Mouse (Mus musculus) neural tube, embryonic 12.5 days (tissue): Measurements from ENCODE around the gene Htatip2. TPM values are rescaled to one million over a fixed set of nuclear protein-coding genes. Genes with fewer than 3 reads are reported as not detected.

ENCODE experiments used
- ATAC-seq: fragments of 200-750 bp; cut with Nextera tagmentation; 2 replicates; pipeline ENCODE4 v1.8.0; 2017; ENCODE audit warnings: low read depth, mild to moderate bottlenecking, moderate TSS enrichment, moderate library complexity; ENCODE audit not compliant: low FRiP score
- H3K27ac ChIP-seq: fragments of 300-500 bp; sonication (generic); 2 replicates; pipeline ENCODE4 v1.5.1; 2016
- H3K27me3 ChIP-seq: fragments of 300-500 bp; sonication (generic); replicated peaks from 2 replicates; pipeline ENCODE4 v1.6.1; 2016; ENCODE audit warnings: mild to moderate bottlenecking
- H3K36me3 ChIP-seq: fragments of 300-500 bp; sonication (generic); 2 replicates; pipeline ENCODE4 v1.6.1; 2016; ENCODE audit warnings: mild to moderate bottlenecking
- H3K4me1 ChIP-seq: fragments of 300-500 bp; sonication (generic); 2 replicates; pipeline ENCODE4 v1.6.1; 2016
- H3K4me2 ChIP-seq: fragments of 300-500 bp; sonication (generic); replicated peaks from 2 replicates; pipeline ENCODE4 v1.6.1; 2016; ENCODE audit warnings: mild to moderate bottlenecking
- H3K4me3 ChIP-seq: fragments of 300-500 bp; sonication (generic); 2 replicates; pipeline ENCODE4 v1.5.1; 2016
- H3K9ac ChIP-seq: fragments of 300-500 bp; sonication (generic); 2 replicates; pipeline ENCODE4 v1.6.1; 2016; ENCODE audit warnings: mild to moderate bottlenecking
- H3K9me3 ChIP-seq: fragments of 300-500 bp; sonication (generic); 2 replicates; pipeline ENCODE4 v1.6.1; 2016; ENCODE audit warnings: mild to moderate bottlenecking
- WGBS: fragments of 180-500 bp; shearing (Covaris S2); methylation state at CpG from one replicate; pipeline ENCODE4 v1.1.7; 2016; 5-methylcytosine and 5-hydroxymethylcytosine counted together
- polyA plus RNA-seq: library from polyadenylated mRNA; unstranded; fragments of >200 nt; fragmentation: Nextera tagmentation; extraction: Ambion mirVana; gene quantifications from 2 replicates; pipeline ENCODE4 v1.2.1, GENCODE M21; 2016

Htatip2 gene
- polyA plus RNA-seq, 1 experiment from 2014 or later = 4.9 TPM

GRCm38 (mm10) chr7:49794304-49794703 is 35.4 kb downstream of the Htatip2 start:
- Histone ChIP-seq H3K27ac (no peak overlapping the region), H3K9me3 (no peaks in the 10 kb centered on the region), H3K9ac (no peak overlapping the region), H3K36me3 (peaks cover 22% of the 10 kb centered on the region; the same call in 1 of the 2 replicates), H3K4me2 (no peak overlapping the region), H3K4me3 (no peak overlapping the region), H3K27me3 (no peaks in the 10 kb centered on the region), H3K4me1 (no peaks in the 10 kb centered on the region)
- 88% methylated on average over 2 of the region's 2 CpGs for WGBS
- ATAC-seq = no peak

DNA sequence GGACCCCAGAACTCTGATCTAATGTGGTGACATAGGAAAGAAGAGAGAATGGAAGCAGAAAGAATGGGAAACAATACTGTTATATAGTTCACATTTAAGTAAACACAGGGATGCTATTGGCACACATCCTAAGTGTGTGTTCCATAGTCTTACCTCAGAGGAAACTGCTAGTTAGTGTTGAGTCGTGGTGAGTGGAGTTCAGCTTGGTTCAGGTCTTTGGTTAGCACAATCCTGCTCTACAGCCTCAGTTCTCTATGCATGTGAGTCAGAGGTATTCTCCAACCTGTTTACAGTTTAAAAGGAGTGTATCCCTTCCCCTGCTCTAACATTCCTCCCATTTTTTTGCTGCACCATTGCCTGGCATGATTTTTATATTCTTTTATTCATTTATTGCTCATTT is 38.3 kb downstream of the Htatip2 start:
- 84% methylated on average over 1 of the region's 1 CpGs for WGBS
- H3K27ac ChIP-seq = no peak overlapping the region
- H3K27me3 ChIP-seq = no peaks in the 10 kb centered on the region
- no peaks in the 10 kb centered on the region for H3K4me1 ChIP-seq
- H3K4me2 ChIP-seq = no peak overlapping the region
- H3K4me3 ChIP-seq = no peak overlapping the region
- ATAC-seq = no peak
- no peaks in the 10 kb centered on the region for H3K9me3 ChIP-seq
- no peak overlapping the region for H3K9ac ChIP-seq
- H3K36me3 ChIP-seq = peaks cover 24% of the 10 kb centered on the region; the same call in 1 of the 2 replicates

DNA sequence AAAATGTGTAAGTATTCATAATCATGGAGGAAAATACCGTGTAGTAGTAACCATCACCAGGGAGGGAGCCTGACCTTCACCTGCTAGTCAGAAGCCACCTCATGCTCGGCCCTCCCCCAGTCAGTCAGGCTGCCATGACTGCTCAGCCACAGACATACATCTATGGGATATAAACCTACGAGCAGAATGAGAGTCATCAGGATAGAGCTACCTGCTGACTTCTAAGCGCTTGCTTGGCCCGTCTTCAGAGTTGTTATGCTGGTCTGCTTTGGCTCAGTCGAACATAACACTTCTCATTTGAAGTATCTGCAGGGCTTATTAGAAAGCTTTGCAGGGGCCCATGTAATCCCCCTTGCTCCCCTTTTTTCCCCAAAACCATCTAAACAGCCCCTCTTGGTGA is 44.6 kb downstream of the Htatip2 start:
- H3K4me2 ChIP-seq = no peak overlapping the region
- H3K27ac ChIP-seq = no peak overlapping the region
- no peak overlapping the region for H3K9ac ChIP-seq
- H3K9me3 ChIP-seq = no peaks in the 10 kb centered on the region
- H3K4me3 ChIP-seq = no peak overlapping the region
- H3K36me3 ChIP-seq = peaks cover 11% of the 10 kb centered on the region; the same call in 1 of the 2 replicates
- H3K4me1 ChIP-seq = no peaks in the 10 kb centered on the region
- no peak for ATAC-seq
- H3K27me3 ChIP-seq = no peaks in the 10 kb centered on the region
- WGBS = 90% methylated on average over 6 of the region's 6 CpGs

GRCm38 (mm10) chr7:49804638-49805165 is 45.8 kb downstream of the Htatip2 start:
- Histone ChIP-seq H3K4me3 (no peak overlapping the region), H3K9me3 (no peaks in the 10 kb centered on the region), H3K9ac (no peak overlapping the region), H3K27ac (no peak overlapping the region), H3K36me3 (peaks cover 11% of the 10 kb centered on the region; the same call in 1 of the 2 replicates), H3K4me2 (no peak overlapping the region), H3K27me3 (no peaks in the 10 kb centered on the region), H3K4me1 (no peaks in the 10 kb centered on the region)
- WGBS = 80% methylated on average over 5 of the region's 5 CpGs
- no peak for ATAC-seq

- no peak overlapping the region for H3K27ac ChIP-seq
- no peak overlapping the region for H3K9ac ChIP-seq
- H3K36me3 ChIP-seq = 0 out of 2 replicates have a peak, but pooled peaks cover 7% of the 10 kb centered on the region
- no peak overlapping the region for H3K4me3 ChIP-seq
- no peaks in the 10 kb centered on the region for H3K9me3 ChIP-seq
- no peak for ATAC-seq
- WGBS = 53% methylated on average over 3 of the region's 3 CpGs
- H3K4me1 ChIP-seq = no peaks in the 10 kb centered on the region
- no peak overlapping the region for H3K4me2 ChIP-seq
- H3K27me3 ChIP-seq = no peaks in the 10 kb centered on the region
These were observed 46.7 kb downstream of the Htatip2 start for GRCm38 (mm10) chr7:49805618-49806017.

GRCm38 (mm10) chr7:49807093-49807682 is 48.3 kb downstream of the Htatip2 start:
- 87% methylated on average over 9 of the region's 9 CpGs for WGBS
- H3K9ac ChIP-seq = no peak overlapping the region
- no peak for ATAC-seq
- H3K27me3 ChIP-seq = no peaks in the 10 kb centered on the region
- no peak overlapping the region for H3K4me2 ChIP-seq
- H3K4me3 ChIP-seq = no peak overlapping the region
- H3K9me3 ChIP-seq = no peaks in the 10 kb centered on the region
- H3K27ac ChIP-seq = no peak overlapping the region
- no peaks in the 10 kb centered on the region for H3K36me3 ChIP-seq
- H3K4me1 ChIP-seq = no peaks in the 10 kb centered on the region

DNA sequence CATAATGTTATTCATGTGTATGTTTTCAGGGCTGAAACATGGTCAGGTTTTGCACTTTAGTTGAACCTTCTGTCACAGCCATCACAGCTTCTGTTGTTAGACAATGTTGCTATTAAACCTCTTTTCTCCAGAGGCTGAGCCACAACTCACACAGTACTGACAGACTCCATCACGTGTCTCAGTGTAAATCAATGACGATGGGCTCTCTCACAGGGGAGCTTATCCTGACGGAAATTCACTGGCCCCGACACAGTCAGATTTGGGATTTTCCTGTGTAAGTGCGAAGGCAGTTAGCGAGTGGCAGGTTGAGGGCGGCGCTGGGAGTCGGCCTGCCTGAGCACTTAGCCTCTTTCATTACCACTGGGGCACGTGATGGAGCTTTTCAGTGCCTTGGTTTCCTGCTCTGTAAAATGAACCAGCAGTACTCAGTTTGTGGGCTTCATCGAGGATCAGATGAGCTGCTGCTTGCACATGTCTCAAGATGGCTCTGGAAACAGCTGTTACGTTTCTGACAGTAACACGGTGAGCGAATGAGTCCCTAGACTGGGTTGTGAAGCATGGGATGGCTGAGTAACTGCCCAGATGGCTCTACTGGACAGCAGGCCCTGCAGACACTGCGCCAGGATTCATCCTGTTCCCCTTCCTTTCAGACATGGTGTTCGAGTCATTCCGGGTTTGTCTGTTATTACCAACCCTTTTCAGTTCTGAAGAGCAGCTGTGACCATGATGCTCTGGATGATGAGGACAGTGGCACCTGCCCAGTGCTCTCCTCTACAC is 49.1 kb downstream of the Htatip2 start:
- Histone ChIP-seq H3K4me3 (no peak overlapping the region), H3K27me3 (no peaks in the 10 kb centered on the region), H3K4me2 (no peak overlapping the region), H3K9ac (no peak overlapping the region), H3K36me3 (no peaks in the 10 kb centered on the region), H3K4me1 (no peaks in the 10 kb centered on the region), H3K27ac (no peak overlapping the region), H3K9me3 (no peaks in the 10 kb centered on the region)
- WGBS = 72% methylated on average over 17 of the region's 17 CpGs
- ATAC-seq = peak; percentile 70; the same call in 1 of the 2 replicates

GRCm38 (mm10) chr7:49809100-49809499 is 50.2 kb downstream of the Htatip2 start:
- Histone ChIP-seq H3K27ac (no peak overlapping the region), H3K4me2 (no peak overlapping the region), H3K4me1 (no peaks in the 10 kb centered on the region), H3K9ac (no peak overlapping the region), H3K27me3 (no peaks in the 10 kb centered on the region), H3K36me3 (no peaks in the 10 kb centered on the region), H3K4me3 (no peak overlapping the region), H3K9me3 (no peaks in the 10 kb centered on the region)
- no peak for ATAC-seq
- WGBS = 92% methylated on average over 6 of the region's 6 CpGs

- no peak for ATAC-seq
- Histone ChIP-seq H3K4me2 (no peak overlapping the region), H3K9me3 (no peaks in the 10 kb centered on the region), H3K4me1 (no peaks in the 10 kb centered on the region), H3K27me3 (no peaks in the 10 kb centered on the region), H3K4me3 (no peak overlapping the region), H3K27ac (no peak overlapping the region), H3K9ac (no peak overlapping the region), H3K36me3 (no peaks in the 10 kb centered on the region)
- WGBS = 61% methylated on average over 3 of the region's 3 CpGs
These were observed 50.6 kb downstream of the Htatip2 start for GRCm38 (mm10) chr7:49809562-49809961.

DNA sequence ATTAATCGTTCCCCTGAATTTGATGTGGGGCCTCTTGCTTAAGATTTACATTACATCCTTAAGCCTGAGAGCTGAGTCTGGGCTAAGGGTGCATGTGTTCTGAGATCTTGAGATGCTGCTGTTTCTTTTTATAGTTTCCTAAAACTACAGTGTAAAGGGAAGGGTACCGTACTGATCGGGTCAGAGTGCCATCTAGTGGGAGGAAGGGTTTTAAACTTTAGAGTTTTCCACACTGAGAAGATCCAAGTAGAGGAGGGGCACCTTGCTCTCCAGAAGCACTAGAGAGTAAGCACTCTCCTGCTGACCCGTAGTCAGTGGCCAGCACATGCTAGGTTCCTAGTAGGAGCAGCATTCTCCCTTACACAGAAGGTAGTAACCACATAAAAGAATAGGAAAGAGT is 52.4 kb downstream of the Htatip2 start:
- H3K9me3 ChIP-seq = no peaks in the 10 kb centered on the region
- H3K4me2 ChIP-seq = no peak overlapping the region
- H3K4me1 ChIP-seq = no peaks in the 10 kb centered on the region
- no peak overlapping the region for H3K27ac ChIP-seq
- no peak overlapping the region for H3K9ac ChIP-seq
- no peak overlapping the region for H3K4me3 ChIP-seq
- WGBS = 70% methylated on average over 4 of the region's 4 CpGs
- no peaks in the 10 kb centered on the region for H3K27me3 ChIP-seq
- no peak for ATAC-seq
- no peaks in the 10 kb centered on the region for H3K36me3 ChIP-seq

GRCm38 (mm10) chr7:49819393-49819792 is 60.5 kb downstream of the Htatip2 start:
- H3K9ac ChIP-seq = no peak overlapping the region
- no peaks in the 10 kb centered on the region for H3K27me3 ChIP-seq
- H3K36me3 ChIP-seq = 0 out of 2 replicates have a peak, but pooled peaks cover 4% of the 10 kb centered on the region
- no peaks in the 10 kb centered on the region; the same call in 1 of the 2 replicates for H3K4me1 ChIP-seq
- no peak overlapping the region for H3K4me3 ChIP-seq
- ATAC-seq = peak; percentile 64
- H3K4me2 ChIP-seq = no peak overlapping the region
- 31% methylated on average over 4 of the region's 4 CpGs for WGBS
- H3K27ac ChIP-seq = no peak overlapping the region
- H3K9me3 ChIP-seq = no peaks in the 10 kb centered on the region

- Histone ChIP-seq H3K9ac (no peak overlapping the region), H3K27ac (no peak overlapping the region), H3K4me3 (no peak overlapping the region), H3K4me1 (no peaks in the 10 kb centered on the region; the same call in 1 of the 2 replicates), H3K9me3 (no peaks in the 10 kb centered on the region), H3K36me3 (0 out of 2 replicates have a peak, but pooled peaks cover 4% of the 10 kb centered on the region), H3K27me3 (no peaks in the 10 kb centered on the region), H3K4me2 (no peak overlapping the region)
- ATAC-seq = no peak
- 92% methylated on average over 1 of the region's 1 CpGs for WGBS
These were observed 62.5 kb downstream of the Htatip2 start for GRCm38 (mm10) chr7:49821370-49821769.
